Mouse (Mus musculus) liver, embryonic 13.5 days (tissue): Measurements from ENCODE around the gene Sf1. TPM values are rescaled to one million over a fixed set of nuclear protein-coding genes. Genes with fewer than 3 reads are reported as not detected.

Source experiments
- ATAC-seq: fragments of 200-750 bp; cut with Nextera tagmentation; 2 replicates; pipeline ENCODE4 v1.8.0; 2017; ENCODE audit warnings: low read depth, mild to moderate bottlenecking, moderate number of reproducible peaks, moderate library complexity
- DNase-seq: peaks from one replicate; pipeline ENCODE4 v3.0.0; 2022
- H3K27ac ChIP-seq: fragments of 300-500 bp; sonication (generic); 2 replicates; pipeline ENCODE4 v1.5.1; 2015; ENCODE audit warnings: moderate library complexity, mild to moderate bottlenecking, inconsistent platforms
- H3K27me3 ChIP-seq: fragments of 300-500 bp; sonication (generic); 2 replicates; pipeline ENCODE4 v1.6.1; 2015; ENCODE audit warnings: mild to moderate bottlenecking, inconsistent platforms
- H3K36me3 ChIP-seq: fragments of 300-500 bp; sonication (generic); 2 replicates; pipeline ENCODE4 v1.6.1; 2015; ENCODE audit warnings: mild to moderate bottlenecking, inconsistent platforms
- H3K4me1 ChIP-seq: fragments of 300-500 bp; sonication (generic); replicated peaks from 2 replicates; pipeline ENCODE4 v1.6.1; 2015; ENCODE audit warnings: inconsistent platforms
- H3K4me2 ChIP-seq: fragments of 300-500 bp; sonication (generic); 2 replicates; pipeline ENCODE4 v1.6.1; 2015; ENCODE audit warnings: inconsistent platforms, mild to moderate bottlenecking, moderate library complexity
- H3K4me3 ChIP-seq: fragments of 300-500 bp; sonication (generic); replicated peaks from 2 replicates; pipeline ENCODE4 v1.5.1; 2015; ENCODE audit warnings: mild to moderate bottlenecking, inconsistent platforms
- H3K9ac ChIP-seq: fragments of 300-500 bp; sonication (generic); 2 replicates; pipeline ENCODE4 v1.6.1; 2015; ENCODE audit warnings: mild to moderate bottlenecking, inconsistent platforms
- H3K9me3 ChIP-seq: fragments of 300-500 bp; sonication (generic); replicated peaks from 2 replicates; pipeline ENCODE4 v1.6.1; 2016; ENCODE audit warnings: inconsistent platforms
- WGBS: fragments of 180-500 bp; shearing (Covaris S2); methylation state at CpG from one replicate; pipeline ENCODE4 v1.1.7; 2015; ENCODE audit not compliant: insufficient replicate concordance; 5-methylcytosine and 5-hydroxymethylcytosine counted together
- polyA plus RNA-seq: library from polyadenylated mRNA; unstranded; fragments of >200 nt; fragmentation: Nextera tagmentation; extraction: Ambion mirVana; gene quantifications from 2 replicates; pipeline ENCODE4 v1.2.1, GENCODE M21; 2015

Sf1 gene
- polyA plus RNA-seq, 1 experiment from 2014 or later = 68.4 TPM

DNA sequence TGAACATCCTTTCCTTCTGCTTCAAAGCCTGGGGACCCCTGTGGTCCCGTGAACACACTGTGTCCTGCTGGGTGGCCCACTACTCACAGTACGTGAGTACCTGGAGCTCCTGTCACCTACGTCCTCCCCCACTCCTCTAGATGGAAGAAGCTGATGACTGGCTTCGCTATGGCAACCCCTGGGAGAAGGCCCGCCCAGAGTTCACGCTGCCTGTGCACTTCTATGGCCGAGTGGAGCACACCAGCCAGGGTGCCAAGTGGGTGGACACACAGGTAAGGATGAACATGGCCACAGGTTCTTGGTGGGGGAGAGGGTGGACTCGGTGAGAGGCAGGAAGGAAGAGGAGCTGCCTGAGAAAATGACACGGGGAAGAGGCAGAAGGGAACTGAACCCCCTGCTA is 22.7 kb downstream of the Sf1 start:
- no peak overlapping the region for H3K27ac ChIP-seq
- no peak overlapping the region for H3K4me2 ChIP-seq
- ATAC-seq (no peak), DNase-seq (no peak)
- H3K36me3 ChIP-seq = no peaks in the 10 kb centered on the region
- H3K9me3 ChIP-seq = no peaks in the 10 kb centered on the region
- H3K4me3 ChIP-seq = no peak overlapping the region
- H3K4me1 ChIP-seq = peaks cover 36% of the 10 kb centered on the region
- H3K9ac ChIP-seq = no peak overlapping the region
- H3K27me3 ChIP-seq = peaks cover 9% of the 10 kb centered on the region
- 62% methylated on average over 9 of the region's 9 CpGs for WGBS

DNA sequence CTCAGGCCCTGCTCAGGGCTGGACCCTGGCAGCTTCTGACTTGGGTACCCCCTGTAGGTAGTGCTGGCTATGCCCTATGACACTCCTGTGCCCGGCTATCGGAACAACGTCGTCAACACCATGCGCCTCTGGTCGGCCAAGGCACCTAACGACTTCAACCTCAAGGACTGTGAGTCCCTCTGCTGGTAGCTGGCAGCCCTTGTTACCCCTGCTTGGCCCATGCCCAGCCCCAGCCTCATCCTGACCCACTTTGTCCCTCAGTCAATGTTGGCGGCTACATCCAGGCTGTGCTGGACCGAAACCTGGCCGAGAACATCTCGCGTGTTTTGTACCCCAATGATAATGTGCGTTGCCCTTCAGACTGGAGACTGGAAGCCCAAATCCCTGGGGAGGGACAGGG is 24.5 kb downstream of the Sf1 start:
- no peak overlapping the region for H3K27ac ChIP-seq
- no peak overlapping the region for H3K4me3 ChIP-seq
- H3K9ac ChIP-seq = no peak overlapping the region
- no peaks in the 10 kb centered on the region for H3K36me3 ChIP-seq
- H3K4me2 ChIP-seq = no peak overlapping the region
- no peaks in the 10 kb centered on the region for H3K9me3 ChIP-seq
- H3K27me3 ChIP-seq = peaks cover 9% of the 10 kb centered on the region
- DNase-seq (no peak), ATAC-seq (no peak)
- peaks cover 38% of the 10 kb centered on the region for H3K4me1 ChIP-seq
- 75% methylated on average over 13 of the region's 13 CpGs for WGBS

DNA sequence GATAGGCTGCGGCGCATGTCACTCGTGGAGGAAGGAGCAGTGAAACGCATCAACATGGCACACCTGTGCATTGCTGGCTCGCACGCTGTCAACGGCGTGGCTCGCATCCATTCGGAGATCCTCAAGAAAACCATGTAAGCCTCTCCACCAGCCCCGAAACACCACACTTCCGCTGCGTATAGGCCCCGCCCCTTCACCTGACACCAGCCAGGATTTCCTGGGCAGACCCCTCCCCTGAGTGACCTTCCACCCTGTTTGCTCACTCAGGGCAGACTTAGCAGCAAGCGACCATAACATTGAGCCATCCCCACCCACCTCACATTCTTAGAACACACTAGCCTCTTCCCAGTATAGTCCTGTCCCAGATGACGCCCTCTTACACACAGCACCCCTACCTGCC is 26.3 kb downstream of the Sf1 start:
- H3K27ac ChIP-seq = no peak overlapping the region
- ATAC-seq (peak; percentile 33; the same call in 1 of the 2 replicates), DNase-seq (no peak)
- H3K9me3 ChIP-seq = no peaks in the 10 kb centered on the region
- H3K4me2 ChIP-seq = peak overlapping the region; percentile 61
- no peaks in the 10 kb centered on the region for H3K36me3 ChIP-seq
- H3K4me1 ChIP-seq = peaks cover 25% of the 10 kb centered on the region
- H3K27me3 ChIP-seq = peaks cover 9% of the 10 kb centered on the region
- peak overlapping the region; percentile 39 for H3K4me3 ChIP-seq
- H3K9ac ChIP-seq = peak overlapping the region; percentile 33; the same call in 1 of the 2 replicates
- WGBS = 14% methylated on average over 16 of the region's 16 CpGs

DNA sequence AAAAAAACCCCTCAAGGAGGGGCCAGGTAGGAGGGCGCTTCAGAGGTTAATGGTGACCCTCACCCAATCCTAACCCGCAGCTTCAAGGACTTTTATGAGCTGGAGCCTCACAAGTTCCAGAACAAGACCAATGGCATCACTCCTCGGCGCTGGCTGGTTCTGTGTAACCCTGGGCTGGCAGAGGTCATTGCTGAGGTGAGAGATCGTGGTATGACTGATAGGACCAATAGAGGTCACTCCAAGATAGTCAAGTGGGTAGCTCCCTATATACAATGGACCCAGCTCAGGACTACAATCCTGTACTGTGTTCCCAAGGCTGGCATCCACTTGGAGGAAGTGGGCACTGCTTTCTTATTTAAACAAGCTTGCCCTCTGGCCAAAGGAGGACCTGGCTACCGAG is 26.8 kb downstream of the Sf1 start:
- H3K9ac ChIP-seq = no peak overlapping the region
- no peaks in the 10 kb centered on the region for H3K36me3 ChIP-seq
- H3K27ac ChIP-seq = no peak overlapping the region
- ATAC-seq (no peak), DNase-seq (no peak)
- peak overlapping the region; percentile 61 for H3K4me2 ChIP-seq
- no peak overlapping the region for H3K4me3 ChIP-seq
- H3K4me1 ChIP-seq = peaks cover 25% of the 10 kb centered on the region
- H3K27me3 ChIP-seq = peaks cover 9% of the 10 kb centered on the region
- no peaks in the 10 kb centered on the region for H3K9me3 ChIP-seq
- WGBS = 50% methylated on average over 6 of the region's 6 CpGs

DNA sequence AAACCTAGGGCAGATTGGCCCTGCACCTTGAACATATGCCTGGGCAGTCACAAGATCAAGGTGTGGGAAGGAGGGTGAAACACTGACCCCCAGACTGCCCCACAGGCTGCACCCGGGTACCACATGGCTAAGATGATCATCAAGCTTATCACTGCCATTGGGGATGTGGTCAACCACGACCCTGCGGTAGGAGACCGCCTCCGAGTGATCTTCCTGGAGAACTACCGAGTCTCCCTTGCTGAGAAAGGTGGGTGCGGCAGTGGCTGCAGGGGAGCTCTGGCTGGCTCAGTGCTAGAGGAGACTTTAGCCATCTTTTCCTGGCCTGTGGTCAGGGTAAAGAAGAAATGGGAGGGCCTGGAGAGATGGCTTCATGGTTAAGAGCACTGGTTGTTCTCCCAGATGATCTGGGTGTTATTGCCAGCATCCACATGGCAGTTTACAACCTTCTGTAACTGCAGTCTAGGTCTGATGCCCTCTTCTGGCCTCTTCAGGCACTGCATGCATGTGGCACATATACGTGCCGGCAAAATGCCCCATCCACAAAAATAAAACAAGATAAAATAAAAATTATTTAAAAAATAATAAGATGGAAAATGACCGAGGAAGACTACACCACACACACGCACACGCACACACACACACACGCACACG is 29.4 kb downstream of the Sf1 start:
- 53% methylated on average over 14 of the region's 14 CpGs for WGBS
- Histone ChIP-seq H3K4me3 (no peak overlapping the region), H3K4me1 (peaks cover 22% of the 10 kb centered on the region), H3K4me2 (no peak overlapping the region), H3K9ac (no peak overlapping the region), H3K27me3 (peaks cover 20% of the 10 kb centered on the region), H3K9me3 (no peaks in the 10 kb centered on the region), H3K27ac (no peak overlapping the region), H3K36me3 (no peaks in the 10 kb centered on the region)
- no peak for DNase-seq
- ATAC-seq = no peak

DNA sequence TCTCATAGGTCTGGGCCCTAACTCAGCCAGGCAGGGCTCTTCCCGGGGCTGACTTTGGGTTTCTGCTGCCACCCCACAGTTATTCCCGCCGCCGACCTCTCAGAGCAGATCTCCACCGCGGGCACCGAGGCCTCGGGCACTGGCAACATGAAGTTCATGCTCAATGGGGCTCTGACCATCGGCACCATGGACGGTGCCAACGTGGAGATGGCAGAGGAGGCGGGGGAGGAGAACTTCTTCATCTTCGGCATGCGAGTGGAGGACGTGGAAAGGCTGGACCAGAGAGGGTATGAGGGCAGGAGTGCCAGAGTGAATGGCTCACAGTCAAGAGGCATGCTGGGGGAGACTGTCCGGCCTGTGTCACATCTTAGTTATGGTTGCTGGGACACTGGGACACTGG is 30.1 kb downstream of the Sf1 start:
- Histone ChIP-seq H3K4me2 (no peak overlapping the region), H3K27me3 (peaks cover 27% of the 10 kb centered on the region), H3K27ac (no peak overlapping the region), H3K4me1 (peaks cover 25% of the 10 kb centered on the region), H3K4me3 (no peak overlapping the region), H3K9me3 (no peaks in the 10 kb centered on the region), H3K36me3 (no peaks in the 10 kb centered on the region), H3K9ac (no peak overlapping the region)
- WGBS = 82% methylated on average over 16 of the region's 16 CpGs
- ATAC-seq (no peak), DNase-seq (no peak)

DNA sequence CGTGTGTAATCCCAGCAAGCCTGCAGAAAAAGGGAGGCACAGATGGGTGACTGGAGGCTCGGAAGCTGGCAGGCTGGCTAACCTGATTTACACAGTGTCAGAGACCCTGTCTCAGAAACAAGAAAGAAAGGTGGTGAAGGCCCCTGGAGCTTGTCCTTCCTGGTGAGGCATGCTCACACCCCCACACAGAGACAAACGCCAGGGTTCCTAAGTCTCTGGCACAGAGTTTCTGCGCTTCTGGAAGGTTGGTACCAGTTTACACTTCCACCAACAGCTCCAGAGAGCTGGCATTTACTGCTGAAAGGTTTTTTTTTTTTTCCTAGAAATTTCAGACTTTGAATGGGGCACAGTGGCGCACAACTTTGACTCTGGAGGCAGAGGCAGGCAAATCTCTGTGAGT is 32.7 kb downstream of the Sf1 start:
- no peaks in the 10 kb centered on the region for H3K36me3 ChIP-seq
- 74% methylated on average over 5 of the region's 5 CpGs for WGBS
- ATAC-seq (no peak), DNase-seq (no peak)
- no peaks in the 10 kb centered on the region for H3K9me3 ChIP-seq
- peaks cover 45% of the 10 kb centered on the region for H3K27me3 ChIP-seq
- H3K9ac ChIP-seq = no peak overlapping the region; the same call in 1 of the 2 replicates
- H3K4me1 ChIP-seq = peaks cover 31% of the 10 kb centered on the region
- H3K4me3 ChIP-seq = no peak overlapping the region
- no peak overlapping the region for H3K27ac ChIP-seq
- H3K4me2 ChIP-seq = no peak overlapping the region

DNA sequence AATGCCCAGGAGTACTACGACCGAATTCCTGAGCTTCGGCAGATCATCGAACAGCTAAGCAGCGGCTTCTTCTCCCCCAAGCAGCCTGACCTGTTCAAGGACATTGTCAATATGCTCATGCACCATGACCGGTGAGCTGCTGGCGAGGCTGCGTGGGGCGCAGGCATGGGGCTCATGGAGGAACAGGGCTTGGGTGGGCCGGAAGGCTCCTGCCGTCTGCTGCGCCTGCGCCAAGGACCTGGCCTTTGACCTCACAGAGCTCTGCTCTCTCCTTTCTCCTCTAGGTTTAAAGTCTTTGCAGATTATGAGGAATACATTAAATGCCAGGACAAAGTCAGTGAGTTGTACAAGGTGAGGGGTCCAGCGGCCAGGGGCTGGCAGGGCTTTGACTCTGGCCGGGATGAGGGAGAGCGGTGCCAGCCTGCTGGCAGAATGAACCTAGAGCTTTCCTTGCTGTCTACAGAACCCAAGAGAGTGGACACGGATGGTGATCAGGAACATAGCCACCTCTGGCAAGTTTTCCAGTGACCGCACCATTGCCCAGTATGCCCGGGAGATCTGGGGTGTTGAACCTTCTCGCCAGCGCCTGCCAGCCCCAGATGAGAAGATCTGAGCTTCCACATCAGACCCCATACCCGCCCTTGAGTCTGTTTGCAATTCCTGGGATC is 34.2 kb downstream of the Sf1 start:
- 75% methylated on average over 22 of the region's 22 CpGs for WGBS
- Histone ChIP-seq H3K9ac (no peak overlapping the region), H3K27ac (peak overlapping the region; percentile 0; the same call in 1 of the 2 replicates), H3K9me3 (no peaks in the 10 kb centered on the region), H3K4me1 (peaks cover 43% of the 10 kb centered on the region), H3K27me3 (peaks cover 60% of the 10 kb centered on the region), H3K36me3 (no peaks in the 10 kb centered on the region), H3K4me3 (no peak overlapping the region), H3K4me2 (no peak overlapping the region)
- no peak for DNase-seq
- ATAC-seq = no peak

DNA sequence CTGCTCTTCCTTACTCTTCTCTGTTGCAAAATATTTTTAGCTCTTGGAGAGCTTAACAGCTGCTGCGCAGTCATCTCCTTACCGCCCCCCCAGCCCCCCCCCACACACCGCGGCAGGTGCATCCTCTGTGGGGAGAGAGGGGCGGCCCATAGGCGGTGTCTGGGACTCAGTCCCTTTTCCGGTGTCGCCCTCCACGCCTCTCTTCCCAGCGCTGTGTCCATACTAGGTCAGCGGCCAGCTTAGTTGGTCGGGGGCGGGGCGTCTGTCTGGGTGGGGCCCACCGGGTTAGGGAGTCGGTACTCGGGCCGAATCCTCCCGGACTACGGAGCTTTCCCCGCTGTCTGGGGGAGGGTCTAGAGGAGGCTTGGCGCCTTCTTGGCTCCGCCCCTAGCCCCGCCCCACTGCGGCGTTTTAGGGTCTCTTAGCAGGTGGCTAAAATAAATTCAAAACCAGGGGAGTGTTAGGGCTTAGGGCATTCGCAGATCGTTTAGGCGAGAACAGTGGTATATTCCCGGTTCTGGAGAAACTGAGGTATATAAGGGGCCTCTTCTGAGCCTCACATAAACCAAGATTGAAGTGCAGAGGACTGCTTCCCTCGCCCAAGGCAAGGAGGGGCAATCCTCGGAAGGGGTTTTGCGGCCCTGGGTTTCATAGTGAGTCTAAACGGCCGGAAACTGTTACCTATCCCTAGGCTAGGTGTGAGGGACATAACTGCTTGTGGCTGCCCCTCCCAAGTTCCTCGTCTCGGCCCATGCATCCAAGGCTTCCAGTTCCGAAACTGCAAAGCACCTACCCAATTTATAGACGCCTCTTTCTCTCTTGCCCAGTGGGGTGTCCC is 35.2 kb downstream of the Sf1 start:
- Histone ChIP-seq H3K27me3 (peaks cover 60% of the 10 kb centered on the region), H3K9ac (peak overlapping the region; percentile 65), H3K4me3 (peak overlapping the region; percentile 64), H3K36me3 (peaks cover 4% of the 10 kb centered on the region; the same call in 1 of the 2 replicates), H3K4me2 (peak overlapping the region; percentile 91), H3K27ac (peak overlapping the region; percentile 60), H3K9me3 (no peaks in the 10 kb centered on the region), H3K4me1 (peaks cover 52% of the 10 kb centered on the region)
- ATAC-seq (peak; percentile 38), DNase-seq (peak; percentile 40)
- WGBS = 1% methylated on average over 38 of the region's 39 CpGs

DNA sequence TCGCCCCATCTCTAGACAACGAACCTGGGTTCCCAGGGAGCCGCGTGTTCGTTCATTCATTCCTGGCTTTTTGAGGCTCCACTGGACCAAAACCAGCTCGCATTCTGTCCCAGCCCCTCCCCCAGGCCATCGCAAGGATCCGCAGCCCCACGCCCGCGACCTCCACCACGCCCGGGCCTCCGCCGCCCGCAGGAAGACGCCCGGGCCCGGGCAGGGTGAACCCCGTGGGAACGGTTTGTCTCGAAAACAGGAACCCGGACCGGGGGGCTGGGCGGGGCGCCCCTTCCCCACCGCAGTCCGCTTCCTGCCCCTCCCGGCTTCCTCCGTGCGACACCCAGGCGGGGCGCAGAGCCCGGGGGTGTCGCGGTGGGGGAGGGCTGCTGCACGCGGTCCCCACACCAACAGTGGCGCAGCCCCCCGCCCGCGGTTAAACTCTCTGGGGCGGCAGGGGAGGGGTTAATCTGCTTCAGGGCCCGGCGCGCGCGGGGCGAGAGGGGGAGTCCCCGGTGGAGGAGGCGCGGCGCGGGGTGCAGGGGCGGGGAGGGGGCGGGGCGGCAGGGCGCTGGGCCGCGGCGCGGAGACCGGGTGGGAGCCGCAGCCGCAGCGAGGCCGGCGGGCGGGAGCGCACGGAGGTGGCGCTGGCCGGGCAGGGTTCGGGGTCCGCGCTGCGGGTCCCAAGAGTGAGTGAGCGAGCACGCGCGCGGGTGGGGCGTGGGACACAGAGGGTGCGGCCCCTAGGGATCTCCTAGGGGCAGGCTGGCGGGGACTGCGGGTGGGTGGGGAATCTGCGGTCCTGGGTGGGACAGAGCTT is 36.0 kb downstream of the Sf1 start, which contains the start of gene Rasgrp2:
Rasgrp2 (plus strand) TSS at position 56 of the 811 bp plus-strand sequence.
- H3K4me1 ChIP-seq = peaks cover 52% of the 10 kb centered on the region

More for the DNA sequence above, 36.0 kb downstream of the Sf1 start, which contains the start of gene Rasgrp2:
- peaks cover 60% of the 10 kb centered on the region for H3K27me3 ChIP-seq
- H3K4me2 ChIP-seq = peak within 1 kb of the TSS; percentile 91
- peak within 1 kb of the TSS; percentile 65 for H3K9ac ChIP-seq
- no peak for DNase-seq
- no peak for ATAC-seq
- peak within 1 kb of the TSS; percentile 64 for H3K4me3 ChIP-seq
- WGBS = 1% methylated on average over 86 of the region's 87 CpGs
- H3K36me3 ChIP-seq = peaks cover 7% of the 10 kb centered on the region
- peak within 1 kb of the TSS; percentile 65 for H3K27ac ChIP-seq
- no peaks in the 10 kb centered on the region for H3K9me3 ChIP-seq
